Mouse (Mus musculus) hindbrain, embryonic 11.5 days (tissue): ENCODE data around the gene Acsl5. TPM values are rescaled to one million over a fixed set of nuclear protein-coding genes. Genes with fewer than 3 reads are reported as not detected.

ENCODE experiments used
- ATAC-seq: fragments of 200-750 bp; cut with Nextera tagmentation; 2 replicates; pipeline ENCODE4 v1.8.0; 2017; ENCODE audit warnings: mild to moderate bottlenecking, moderate TSS enrichment, moderate library complexity; ENCODE audit not compliant: low FRiP score
- DNase-seq: peaks from one replicate; pipeline ENCODE4 v3.0.0-alpha.2; 2015; ENCODE audit warnings: low spot score
- H3K27ac ChIP-seq: fragments of 300-500 bp; sonication (generic); 2 replicates; pipeline ENCODE4 v1.5.1; 2014; ENCODE audit warnings: mild to moderate bottlenecking, low read depth, low read length
- H3K27me3 ChIP-seq: fragments of 300-500 bp; sonication (generic); 2 replicates; pipeline ENCODE4 v1.6.1; 2014; ENCODE audit warnings: mild to moderate bottlenecking, low read length, moderate library complexity, mixed read lengths; ENCODE audit not compliant: control insufficient read depth, insufficient read depth
- H3K36me3 ChIP-seq: fragments of 300-500 bp; sonication (generic); 2 replicates; pipeline ENCODE4 v1.6.1; 2014; ENCODE audit warnings: mild to moderate bottlenecking, low read length, moderate library complexity, mixed read lengths; ENCODE audit not compliant: control insufficient read depth, insufficient read depth
- H3K4me1 ChIP-seq: fragments of 300-500 bp; sonication (generic); replicated peaks from 2 replicates; pipeline ENCODE4 v1.6.1; 2014; ENCODE audit warnings: low read length, mixed read lengths; ENCODE audit not compliant: control insufficient read depth, insufficient read depth
- H3K4me2 ChIP-seq: fragments of 300-500 bp; sonication (generic); replicated peaks from 2 replicates; pipeline ENCODE4 v1.6.1; 2014; ENCODE audit warnings: mild to moderate bottlenecking, low read depth, low read length
- H3K4me3 ChIP-seq: fragments of 300-500 bp; sonication (generic); 2 replicates; pipeline ENCODE4 v1.5.1; 2014; ENCODE audit warnings: low read depth, low read length
- H3K9ac ChIP-seq: fragments of 300-500 bp; sonication (generic); 2 replicates; pipeline ENCODE4 v1.6.1; 2014; ENCODE audit warnings: low read depth, low read length
- H3K9me3 ChIP-seq: fragments of 300-500 bp; sonication (generic); 2 replicates; pipeline ENCODE4 v1.6.1; 2016; ENCODE audit warnings: low read length; ENCODE audit not compliant: control insufficient read depth
- WGBS: fragments of 180-500 bp; shearing (Covaris S2); extraction: QIAGEN DNeasy Blood & Tissue Kit; methylation state at CpG from one replicate; pipeline ENCODE4 v1.1.7; 2014; 5-methylcytosine and 5-hydroxymethylcytosine counted together
- polyA plus RNA-seq: library from polyadenylated mRNA; unstranded; fragments of >200 nt; fragmentation: Nextera tagmentation; extraction: Ambion mirVana; gene quantifications from 2 replicates; pipeline ENCODE4 v1.2.1, GENCODE M21; 2014

Acsl5 gene
- polyA plus RNA-seq, 1 experiment from 2014 or later = 19.9 TPM

GRCm38 (mm10) chr19:55297961-55298360 lies 46.2 kb downstream of the Acsl5 start:
- 90% methylated on average over 5 of the region's 5 CpGs for WGBS
- Histone ChIP-seq H3K4me3 (no peak overlapping the region), H3K36me3 (0 out of 2 replicates have a peak, but pooled peaks cover 2% of the 10 kb centered on the region), H3K27ac (no peak overlapping the region), H3K4me2 (no peak overlapping the region), H3K4me1 (no peaks in the 10 kb centered on the region), H3K27me3 (no peaks in the 10 kb centered on the region), H3K9me3 (no peaks in the 10 kb centered on the region), H3K9ac (no peak overlapping the region)
- ATAC-seq = no peak
- no peak for DNase-seq

GRCm38 (mm10) chr19:55299378-55299777 lies 47.6 kb downstream of the Acsl5 start:
- DNase-seq (no peak), ATAC-seq (no peak)
- Histone ChIP-seq H3K9ac (no peak overlapping the region), H3K4me3 (no peak overlapping the region), H3K27me3 (no peaks in the 10 kb centered on the region), H3K36me3 (peaks cover 2% of the 10 kb centered on the region; the same call in 1 of the 2 replicates), H3K4me2 (no peak overlapping the region), H3K9me3 (no peaks in the 10 kb centered on the region), H3K4me1 (no peaks in the 10 kb centered on the region), H3K27ac (no peak overlapping the region)
- 91% methylated on average over 1 of the region's 1 CpGs for WGBS

- Histone ChIP-seq H3K27ac (no peak overlapping the region), H3K4me3 (no peak overlapping the region), H3K4me2 (no peak overlapping the region), H3K27me3 (no peaks in the 10 kb centered on the region), H3K4me1 (no peaks in the 10 kb centered on the region), H3K9ac (no peak overlapping the region), H3K36me3 (peaks cover 2% of the 10 kb centered on the region; the same call in 1 of the 2 replicates), H3K9me3 (no peaks in the 10 kb centered on the region)
- 92% methylated on average over 3 of the region's 3 CpGs for WGBS
- ATAC-seq (no peak), DNase-seq (no peak)
These were observed 48.8 kb downstream of the Acsl5 start for GRCm38 (mm10) chr19:55300525-55300924.

GRCm38 (mm10) chr19:55305024-55305423 lies 53.3 kb downstream of the Acsl5 start:
- Histone ChIP-seq H3K4me3 (no peak overlapping the region), H3K36me3 (peaks cover 2% of the 10 kb centered on the region; the same call in 1 of the 2 replicates), H3K9me3 (no peaks in the 10 kb centered on the region), H3K27ac (no peak overlapping the region), H3K9ac (no peak overlapping the region), H3K27me3 (no peaks in the 10 kb centered on the region), H3K4me2 (no peak overlapping the region), H3K4me1 (no peaks in the 10 kb centered on the region)
- no peak for ATAC-seq
- no peak for DNase-seq

- Histone ChIP-seq H3K27me3 (no peaks in the 10 kb centered on the region), H3K4me1 (0 out of 2 replicates have a peak, but pooled peaks cover 2% of the 10 kb centered on the region), H3K27ac (no peak overlapping the region), H3K9me3 (no peaks in the 10 kb centered on the region), H3K4me2 (no peak overlapping the region), H3K36me3 (0 out of 2 replicates have a peak, but pooled peaks cover 3% of the 10 kb centered on the region), H3K4me3 (no peak overlapping the region), H3K9ac (no peak overlapping the region)
- DNase-seq = no peak
- ATAC-seq = no peak
- WGBS = 90% methylated on average over 8 of the region's 8 CpGs
These were observed 60.1 kb downstream of the Acsl5 start for GRCm38 (mm10) chr19:55311874-55312273.

GRCm38 (mm10) chr19:55313649-55314048 lies 61.9 kb downstream of the Acsl5 start:
- no peak overlapping the region for H3K27ac ChIP-seq
- H3K4me1 ChIP-seq = 0 out of 2 replicates have a peak, but pooled peaks cover 2% of the 10 kb centered on the region
- H3K9me3 ChIP-seq = no peaks in the 10 kb centered on the region
- H3K4me3 ChIP-seq = no peak overlapping the region
- WGBS = 95% methylated on average over 2 of the region's 2 CpGs
- DNase-seq (no peak), ATAC-seq (no peak)
- 0 out of 2 replicates have a peak, but pooled peaks cover 3% of the 10 kb centered on the region for H3K36me3 ChIP-seq
- H3K9ac ChIP-seq = no peak overlapping the region
- no peaks in the 10 kb centered on the region for H3K27me3 ChIP-seq
- H3K4me2 ChIP-seq = no peak overlapping the region

- ATAC-seq = peak; percentile 85
- peak within 1 kb of the TSS; percentile 81 for H3K4me2 ChIP-seq
- under 1% methylated on average over 60 of the region's 60 CpGs for WGBS
These were observed 63.8 kb downstream of the Acsl5 start, which contains the start of gene Zdhhc6 for GRCm38 (mm10) chr19:55315452-55316108. TSS of gene Zdhhc6 (minus strand) at chr19:55316032.

GRCm38 (mm10) chr19:55316109-55316714 lies 64.5 kb downstream of the Acsl5 start, which contains the start of gene Vti1a:
TSS of gene Vti1a (plus strand) at chr19:55316295.
- Histone ChIP-seq H3K4me3 (peak within 1 kb of the TSS; percentile 52), H3K27me3 (no peaks in the 10 kb centered on the region), H3K27ac (peak within 1 kb of the TSS; percentile 59), H3K4me2 (peak within 1 kb of the TSS; percentile 81), H3K9ac (peak within 1 kb of the TSS; percentile 84), H3K4me1 (0 out of 2 replicates have a peak, but pooled peaks cover 2% of the 10 kb centered on the region), H3K36me3 (no peaks in the 10 kb centered on the region), H3K9me3 (no peaks in the 10 kb centered on the region)
- WGBS = under 1% methylated on average over 47 of the region's 48 CpGs
- DNase-seq (peak; percentile 91), ATAC-seq (peak; percentile 92)

More at GRCm38 (mm10) chr19:55315452-55316108, 63.8 kb downstream of the Acsl5 start, which contains the start of gene Zdhhc6:
- Histone ChIP-seq H3K4me1 (0 out of 2 replicates have a peak, but pooled peaks cover 2% of the 10 kb centered on the region), H3K9ac (peak within 1 kb of the TSS; percentile 84), H3K4me3 (peak within 1 kb of the TSS; percentile 52), H3K36me3 (no peaks in the 10 kb centered on the region), H3K27me3 (no peaks in the 10 kb centered on the region), H3K27ac (peak within 1 kb of the TSS; percentile 59), H3K9me3 (no peaks in the 10 kb centered on the region)
- peak; percentile 87 for DNase-seq
